Mouse (Mus musculus) heart, postnatal 10 days (tissue): ENCODE data around the gene Krt78. TPM values are rescaled to one million over a fixed set of nuclear protein-coding genes. Genes with fewer than 3 reads are reported as not detected.
A peak's percentile ranks its signal among the peaks of the same experiment; 100 is the strongest.
"Not testable (repeated sequence)": the region's sequence is repeated elsewhere in the genome, so short reads cannot be mapped to it uniquely, and the experiment has no call there.

Source experiments
- DNase-seq, 2 experiments: peaks; one replicate each; pipeline ENCODE4 v3.0.0; 2021
- intact Hi-C: fragments of 180-260 bp; cut with DNase I; formaldehyde crosslinking; loops from one replicate; pipeline ENCODE4 v1.15.1; 2025
- total RNA-seq, 2 experiments: library from RNA; stranded (reverse); gene quantifications; 2 replicates each; pipeline ENCODE4 v1.2.3; 2021

Gene Krt78
- not detected for total RNA-seq

DNA sequence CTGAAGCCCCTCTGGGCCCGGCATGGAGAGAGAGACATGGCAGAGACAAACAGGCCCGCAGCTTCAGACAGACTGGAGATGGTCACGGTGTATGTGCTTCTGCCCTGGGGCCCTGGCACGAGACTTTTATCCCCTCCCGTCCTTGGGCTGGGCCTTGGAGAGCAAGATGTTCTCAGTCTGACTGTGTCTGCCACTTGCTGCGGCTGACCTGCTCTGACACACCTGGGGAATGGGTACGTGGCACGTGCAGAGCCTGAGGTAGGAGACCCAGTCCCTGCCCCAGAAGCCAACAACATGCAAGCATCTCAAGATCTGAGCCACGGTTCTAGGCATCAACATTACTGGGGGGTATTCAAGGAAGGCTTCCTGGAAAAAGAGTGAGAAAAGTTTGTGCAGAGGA is at the start of gene Krt78:
Gene Krt78 (minus strand): TSS at position 101 of the 400 bp plus-strand sequence.
- intact Hi-C loops: no loop called here
- no peak for DNase-seq

DNA sequence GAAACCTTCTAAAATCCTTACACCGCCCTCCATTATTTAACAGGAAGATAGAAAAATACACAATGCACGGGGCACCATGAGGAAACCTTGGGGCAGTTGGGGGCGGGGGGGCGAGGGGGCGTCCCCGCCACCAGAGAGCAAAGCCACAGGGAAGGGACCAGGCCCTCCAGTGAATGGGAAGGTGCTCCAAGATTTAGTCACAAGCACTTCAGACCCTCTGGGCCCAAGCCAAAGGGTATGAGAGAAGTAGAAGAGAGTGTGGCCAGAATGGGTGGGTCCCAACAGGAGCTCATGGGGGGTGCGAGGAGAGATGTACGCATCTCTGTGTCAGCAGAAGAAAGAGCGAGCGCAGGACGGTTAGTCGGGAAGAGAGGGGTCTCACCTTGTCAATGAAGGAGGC is 49.4 kb upstream of the Krt78 start:
- intact Hi-C loops: no loop called here

GRCm38 (mm10) chr15:102002646-102003488 is 48.8 kb upstream of the Krt78 start:
- DNase-seq: peak; percentile 58 to 67
- intact Hi-C loops: no loop called here

More for the DNA sequence above, 49.4 kb upstream of the Krt78 start:
- DNase-seq: no peak

DNA sequence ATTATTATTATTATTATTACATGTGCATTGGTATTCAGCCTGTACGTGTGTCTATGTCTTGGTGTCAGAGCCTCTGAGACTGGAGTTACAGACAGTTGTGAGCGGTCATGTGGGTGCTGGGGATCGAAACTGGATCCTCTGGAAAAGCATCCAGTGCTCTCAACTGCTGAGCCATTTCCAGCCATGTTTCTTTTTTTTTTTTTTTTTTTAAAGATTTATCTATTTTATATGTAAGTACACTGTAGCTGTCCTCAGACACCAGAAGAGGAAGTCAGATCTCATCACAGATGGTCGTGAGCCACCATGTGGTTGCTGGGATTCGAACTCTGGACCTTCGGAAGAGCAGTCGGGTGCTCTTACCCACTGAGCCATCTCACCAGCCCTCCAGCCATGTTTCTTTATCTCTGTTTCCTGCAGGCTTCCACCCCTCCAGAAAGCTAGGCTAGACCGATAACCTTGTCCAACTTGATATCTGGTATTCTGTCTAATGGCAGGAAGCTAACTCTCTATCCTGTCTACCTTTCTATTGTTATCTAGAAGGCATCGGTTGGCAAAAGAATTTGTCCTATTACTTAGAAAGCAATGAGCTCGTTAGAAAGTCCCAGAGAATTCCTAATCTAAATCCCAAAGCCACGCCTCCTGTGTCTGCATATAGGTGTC is 45.7 kb upstream of the Krt78 start:
- intact Hi-C loops: no loop called here
- DNase-seq: no peak

GRCm38 (mm10) chr15:101999156-101999555 is 45.1 kb upstream of the Krt78 start:
- intact Hi-C loops: no loop called here
- DNase-seq: no peak

DNA sequence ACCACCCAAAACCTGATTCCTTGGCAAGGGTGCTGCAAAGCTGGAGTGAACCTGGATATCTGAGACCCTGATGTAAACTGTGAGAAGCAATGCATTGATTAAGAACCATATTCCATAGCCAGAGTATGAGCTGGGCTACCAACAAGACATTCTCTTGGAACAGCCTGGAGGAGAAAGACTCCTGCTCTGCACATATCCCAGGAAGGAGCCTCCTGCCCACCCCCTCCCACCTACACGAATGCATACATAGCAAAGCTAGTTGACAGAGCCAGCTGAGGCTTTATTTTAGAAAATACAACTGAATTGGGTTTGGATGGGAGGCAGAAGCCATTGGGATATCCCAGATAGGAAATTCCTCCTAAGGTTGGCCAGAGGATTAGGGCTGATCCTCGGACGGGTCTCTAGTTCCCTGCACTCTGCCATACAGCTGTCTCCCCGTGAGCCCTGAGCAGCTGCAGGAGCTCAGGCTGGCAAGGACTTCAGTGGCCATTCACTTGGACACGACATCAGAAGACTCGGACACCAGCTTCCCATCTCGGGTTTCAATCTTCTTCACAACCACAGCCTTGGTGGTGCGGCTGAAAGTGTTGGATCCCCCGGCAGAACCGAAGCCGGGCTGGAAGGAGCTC is 42.5 kb upstream of the Krt78 start:
- DNase-seq, intact Hi-C loops: not testable (repeated sequence)

DNA sequence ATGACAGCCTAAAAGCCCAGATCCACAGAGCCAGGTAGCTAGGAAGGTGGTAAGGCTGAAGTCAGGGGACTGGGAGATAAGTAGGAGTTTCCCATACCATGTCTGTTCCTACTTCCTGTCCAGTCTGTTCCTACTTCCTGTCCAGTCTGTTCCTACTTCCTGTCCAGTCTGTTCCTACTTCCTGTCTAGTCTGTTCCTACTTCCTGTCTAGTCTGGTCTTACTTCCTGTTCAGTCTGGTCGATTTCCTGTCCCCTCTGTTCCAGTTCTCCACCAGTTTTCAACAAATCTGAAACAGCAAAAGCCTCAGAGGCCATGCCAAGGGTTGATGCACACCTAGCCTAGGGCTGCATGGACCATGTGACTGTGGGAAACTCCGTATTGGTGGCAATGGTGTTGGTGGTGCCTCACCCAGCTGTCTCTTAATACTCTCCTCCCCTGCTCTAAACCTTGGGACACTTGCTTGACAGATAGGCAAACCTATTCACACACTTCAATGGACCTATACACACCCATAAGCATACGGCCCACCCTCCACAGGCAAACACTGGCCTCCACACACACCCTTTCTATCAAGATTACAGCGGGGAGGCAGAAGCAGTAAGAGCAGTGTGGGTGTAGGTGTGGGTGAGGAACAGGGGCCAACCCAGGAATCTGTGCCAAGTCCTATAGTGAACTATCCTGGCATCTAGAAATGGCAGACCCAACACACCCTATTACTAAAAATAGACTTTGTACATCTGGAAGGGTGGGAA is 41.6 kb upstream of the Krt78 start:
- intact Hi-C loops: no loop called here
- DNase-seq: no peak

GRCm38 (mm10) chr15:101994365-101994764 is 40.3 kb upstream of the Krt78 start:
- DNase-seq: no peak
- intact Hi-C loops: no loop called here

- intact Hi-C loops: no loop called here
- DNase-seq: no peak
Observed at GRCm38 (mm10) chr15:101990946-101991345, 36.9 kb upstream of the Krt78 start.

DNA sequence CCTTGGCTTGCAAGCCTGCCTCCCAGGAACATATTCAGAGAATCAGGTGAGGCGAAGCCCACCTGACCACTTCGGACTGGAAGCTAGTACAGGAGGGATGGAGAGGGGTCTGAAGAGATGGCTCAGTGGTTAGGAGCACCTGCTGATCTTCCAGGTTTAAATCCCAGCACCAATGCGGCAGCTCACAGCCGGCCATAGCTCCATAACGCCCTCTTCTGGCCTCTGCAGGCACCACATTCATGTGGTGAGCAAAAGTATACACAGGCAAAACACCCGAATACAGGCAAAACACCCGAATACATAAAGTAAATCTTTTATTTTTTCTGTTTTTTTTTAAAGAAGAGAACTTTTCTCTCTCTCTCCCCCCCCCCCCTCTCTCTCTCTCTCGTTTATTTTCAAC is 34.6 kb upstream of the Krt78 start:
- intact Hi-C loops: loop anchor here (1.0 kb wide), 1 partner anchor 77 kb away; no protein-coding TSS in a partner anchor
- no peak for DNase-seq

DNA sequence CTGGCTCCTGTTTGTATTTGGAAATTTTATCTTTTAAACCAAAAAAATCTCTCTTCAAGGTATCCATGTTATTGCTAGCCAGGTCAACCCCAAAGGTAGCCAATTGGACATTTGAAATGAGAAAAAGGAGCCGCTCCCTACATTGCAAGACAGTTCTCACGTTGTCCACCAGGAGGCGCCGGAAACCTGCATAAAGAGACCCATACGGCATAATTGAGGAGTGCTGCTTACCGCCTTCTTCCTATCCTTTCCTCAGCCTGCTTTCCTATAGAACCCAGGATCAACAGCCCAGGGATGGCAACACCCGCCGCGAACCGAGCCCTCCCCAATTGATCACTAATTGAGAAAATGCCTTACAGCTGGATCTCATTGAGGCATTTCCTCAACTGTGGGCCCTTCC is 34.0 kb upstream of the Krt78 start:
- peak; percentile 89 to 93 for DNase-seq

DNA sequence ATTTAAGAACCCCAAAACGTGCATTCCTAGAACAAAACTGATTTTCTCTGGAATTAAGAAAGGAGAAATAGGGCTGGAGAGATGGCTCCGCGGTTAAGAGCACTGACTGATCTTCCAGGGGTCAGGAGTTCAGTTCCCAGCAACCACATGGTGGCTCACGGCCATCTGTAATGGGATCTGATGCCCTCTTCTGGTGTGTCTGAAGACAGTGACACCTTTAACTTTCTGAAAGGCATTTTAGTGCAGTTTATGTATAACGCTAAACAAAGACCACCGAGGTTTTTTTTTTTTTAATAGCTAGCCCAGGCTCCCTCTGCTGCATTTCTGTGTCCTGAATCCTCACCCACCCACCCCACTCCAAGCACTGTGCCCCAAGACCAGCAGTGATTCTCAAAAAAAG is 30.7 kb upstream of the Krt78 start:
- DNase-seq: no peak
- intact Hi-C loops: loop anchor here (1.0 to 2.0 kb wide), 3 partner anchors 212 to 658 kb away; no protein-coding TSS in a partner anchor

More for the DNA sequence above, 34.0 kb upstream of the Krt78 start:
- intact Hi-C loops: loop anchor here (1.0 kb wide), 1 partner anchor 77 kb away; no protein-coding TSS in a partner anchor

DNA sequence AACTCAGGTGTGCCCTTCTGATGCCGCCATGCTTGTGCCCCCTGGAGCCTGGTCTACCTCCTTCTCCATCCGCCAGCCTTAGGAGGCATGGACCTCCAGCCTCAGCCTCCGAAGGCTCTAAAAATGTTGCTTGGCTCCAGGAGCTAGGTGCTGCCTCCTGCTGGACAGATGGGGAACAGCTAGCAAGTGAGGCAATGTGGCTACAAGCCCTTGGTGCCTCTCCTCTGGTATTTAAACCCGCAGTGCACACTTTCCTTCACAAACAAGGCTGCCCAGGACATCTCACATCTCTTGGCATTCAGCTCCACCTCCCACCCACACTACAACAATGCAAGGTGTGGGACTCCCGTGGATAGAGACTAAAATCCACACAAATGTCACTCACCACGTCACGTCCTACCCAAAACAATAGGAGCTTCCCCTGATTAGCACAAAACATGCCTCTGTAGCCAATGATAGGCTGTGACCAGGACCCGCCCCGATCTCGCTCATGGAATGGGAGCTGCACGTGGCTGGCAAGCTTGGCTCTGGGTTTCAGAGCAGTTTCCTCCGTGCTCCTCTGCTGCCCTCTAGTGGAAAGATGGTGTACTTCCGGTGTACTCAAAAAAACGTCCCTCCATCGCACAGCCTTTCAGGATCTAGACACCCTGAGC is 30.0 kb upstream of the Krt78 start:
- peak; percentile 95 to 97 for DNase-seq
- intact Hi-C loops: loop anchor here (1.0 to 2.0 kb wide), 3 partner anchors 212 to 657 kb away; no protein-coding TSS in a partner anchor

DNA sequence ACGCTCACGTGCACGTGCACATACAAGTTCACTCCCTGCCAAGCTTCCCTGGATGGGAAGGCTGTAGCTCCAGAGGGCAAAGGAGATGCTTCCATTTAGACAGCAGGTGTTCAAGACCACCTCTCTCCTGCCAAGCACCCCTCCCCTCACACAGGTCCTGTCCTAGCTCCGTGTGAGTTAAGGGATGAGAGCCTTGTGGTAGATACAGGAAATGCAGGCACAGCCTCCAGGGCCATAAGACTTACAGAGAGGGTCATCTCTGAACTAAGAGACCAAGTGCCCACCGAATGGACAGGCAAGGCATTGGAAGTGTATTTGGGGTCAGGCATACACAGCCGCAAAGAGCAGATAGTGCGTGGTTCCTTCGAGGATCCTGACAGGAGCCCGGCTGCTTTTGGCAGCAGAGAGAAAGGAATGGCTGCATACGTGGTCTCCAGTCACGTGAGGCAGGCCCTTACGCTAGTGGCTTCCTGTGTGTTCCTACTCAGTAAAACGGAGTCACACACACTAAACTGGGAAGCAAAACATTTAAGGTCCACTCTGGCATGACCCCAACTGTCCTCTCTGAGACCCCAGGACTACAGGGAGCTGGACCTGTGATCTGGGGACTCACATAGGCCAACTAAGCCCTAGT is 29.3 kb upstream of the Krt78 start:
- DNase-seq: no peak
- intact Hi-C loops: no loop called here

GRCm38 (mm10) chr15:101980849-101981248 is 26.8 kb upstream of the Krt78 start:
- intact Hi-C loops: no loop called here
- peak in 1 of 2 experiments; percentile 37 for DNase-seq

- intact Hi-C loops: no loop called here
- DNase-seq: peak; percentile 95
Observed at GRCm38 (mm10) chr15:101977043-101977726, 23.1 kb upstream of the Krt78 start.

- no peak for DNase-seq
Observed at GRCm38 (mm10) chr15:101976641-101977040, 22.6 kb upstream of the Krt78 start.

GRCm38 (mm10) chr15:101976023-101976422 is 21.9 kb upstream of the Krt78 start:
- intact Hi-C loops: no loop called here
- peak; percentile 51 to 53 for DNase-seq

More at GRCm38 (mm10) chr15:101976641-101977040, 22.6 kb upstream of the Krt78 start:
- intact Hi-C loops: no loop called here
